Mouse (Mus musculus): ENCODE results near the gene Gins2.

GRCm38 (mm10) chr8:120619235-120620180 is 30.4 kb upstream of the Gins2 start:
- TF ChIP-seq POLR2A (IDR thresholded peaks at IDR 0.05; ENCODE audit: borderline replicate concordance, insufficient read depth, low read length) (no peak), CTCF (IDR thresholded peaks at IDR 0.05; ENCODE audit: borderline replicate concordance, insufficient read depth, low read depth, low read length) (no peak)

Measured in cerebellum, adult 2 months (tissue).